Mouse (Mus musculus) lung, postnatal 14 days (tissue): ENCODE data around the gene Slc27a1.
A peak's percentile ranks its signal among the peaks of the same experiment; 100 is the strongest.

Experiments used
- DNase-seq: peaks from one replicate; pipeline ENCODE4 v3.0.0; 2021

Gene Slc27a1

GRCm38 (mm10) chr8:71588762-71589161 is 20.1 kb downstream of the Slc27a1 start:
- DNase-seq, result no peak

- DNase-seq, result no peak
These were observed 22.3 kb downstream of the Slc27a1 start for GRCm38 (mm10) chr8:71591017-71591416.

- peak; percentile 96 for DNase-seq
These were observed 23.0 kb downstream of the Slc27a1 start, which contains the start of gene Pgls for GRCm38 (mm10) chr8:71591471-71592373. Gene Pgls, plus strand, starts transcription at chr8:71592176.

- peak; percentile 67 for DNase-seq
These were observed 23.9 kb downstream of the Slc27a1 start for GRCm38 (mm10) chr8:71592374-71593170.

- DNase-seq, result no peak
These were observed 25.1 kb downstream of the Slc27a1 start for GRCm38 (mm10) chr8:71593556-71594323.

GRCm38 (mm10) chr8:71594324-71594722 is 25.6 kb downstream of the Slc27a1 start:
- no peak for DNase-seq

- DNase-seq, result peak; percentile 94
These were observed 27.2 kb downstream of the Slc27a1 start for GRCm38 (mm10) chr8:71595862-71596261.

GRCm38 (mm10) chr8:71596384-71596783 is 27.7 kb downstream of the Slc27a1 start:
- no peak for DNase-seq

GRCm38 (mm10) chr8:71596798-71597197 is 28.1 kb downstream of the Slc27a1 start:
- DNase-seq, result no peak

GRCm38 (mm10) chr8:71597451-71597850 is 28.8 kb downstream of the Slc27a1 start, which contains the start of gene Fam129c:
Gene Fam129c, plus strand, starts transcription at chr8:71597648.
- DNase-seq, result no peak

- DNase-seq, result no peak
These were observed 29.7 kb downstream of the Slc27a1 start for GRCm38 (mm10) chr8:71598375-71598774.

GRCm38 (mm10) chr8:71598841-71599240 is 30.2 kb downstream of the Slc27a1 start:
- DNase-seq, result no peak

- no peak for DNase-seq
These were observed 33.4 kb downstream of the Slc27a1 start for GRCm38 (mm10) chr8:71601939-71602665.

- DNase-seq, result peak; percentile 84
These were observed 34.1 kb downstream of the Slc27a1 start for GRCm38 (mm10) chr8:71602666-71603334.

GRCm38 (mm10) chr8:71604021-71604420 is 35.3 kb downstream of the Slc27a1 start:
- no peak for DNase-seq

GRCm38 (mm10) chr8:71610822-71611651 is 42.4 kb downstream of the Slc27a1 start, which contains the start of gene Colgalt1:
Gene Colgalt1, plus strand, starts transcription at chr8:71610998.
- DNase-seq, result peak; percentile 97

GRCm38 (mm10) chr8:71612141-71612540 is 43.5 kb downstream of the Slc27a1 start:
- no peak for DNase-seq

- no peak for DNase-seq
These were observed 44.7 kb downstream of the Slc27a1 start for GRCm38 (mm10) chr8:71613418-71613817.

GRCm38 (mm10) chr8:71619786-71620185 is 51.1 kb downstream of the Slc27a1 start:
- no peak for DNase-seq

- DNase-seq, result no peak
These were observed 56.4 kb downstream of the Slc27a1 start for GRCm38 (mm10) chr8:71625088-71625487.
